Mouse (Mus musculus): ENCODE measurements around the gene Grb7. TPM values are rescaled to one million over a fixed set of nuclear protein-coding genes. Genes with fewer than 3 reads are reported as not detected.

Grb7 gene
- polyA plus RNA-seq, 1 experiment from 2014 or later: 1.3 TPM

GRCm38 (mm10) chr11:98487526-98488040, 41.4 kb downstream of the Grb7 start:
- no peaks in the 10 kb centered on the region for H3K36me3 ChIP-seq
- H3K4me1 ChIP-seq (replicated peaks): no peaks in the 10 kb centered on the region
- no peak overlapping the region for H3K4me2 ChIP-seq
- H3K4me3 ChIP-seq: no peak overlapping the region
- no peak overlapping the region for H3K27ac ChIP-seq
- ATAC-seq (replicated peaks; ENCODE audit: insufficient number of reproducible peaks, insufficient read depth, low FRiP score, low read depth): no peak
- 73% methylated on average over 4 of the region's 5 CpGs for WGBS
- H3K27me3 ChIP-seq: no peaks in the 10 kb centered on the region
- H3K9ac ChIP-seq: no peak overlapping the region
- H3K9me3 ChIP-seq (replicated peaks): no peaks in the 10 kb centered on the region

DNA sequence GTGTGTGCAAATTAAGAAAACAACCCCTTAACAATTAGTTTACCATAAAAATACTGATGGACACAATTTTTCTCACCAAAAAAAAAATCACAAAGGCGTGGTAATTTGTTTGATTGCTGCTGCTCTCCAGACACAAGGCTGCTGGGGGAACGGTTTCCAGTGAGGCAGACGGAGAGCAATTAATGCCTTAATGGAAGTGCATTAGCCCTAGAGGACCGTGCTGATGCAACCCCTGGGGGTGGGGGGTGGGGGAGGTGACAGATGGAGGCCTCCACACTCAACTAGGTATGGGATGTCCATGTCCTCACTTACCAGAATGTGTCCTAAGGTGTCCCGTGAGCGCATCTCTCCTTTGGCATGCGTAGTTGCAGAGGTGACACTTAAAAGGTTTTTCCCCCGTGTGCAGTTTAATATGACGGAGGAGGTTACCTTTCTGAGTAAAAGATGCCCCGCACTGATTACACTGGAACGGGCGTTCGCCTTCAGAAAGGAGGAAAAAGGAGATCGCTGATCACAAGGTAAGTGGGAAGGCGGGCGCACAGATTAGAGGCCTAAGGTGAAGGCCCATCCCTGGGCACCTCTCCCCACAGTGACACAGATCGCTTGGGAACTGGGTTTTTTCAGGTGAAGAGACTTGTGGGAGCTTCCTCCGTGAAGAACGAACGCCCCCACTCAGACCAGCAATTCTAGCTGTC, 42.5 kb downstream of the Grb7 start:
- Histone ChIP-seq H3K27me3 (no peaks in the 10 kb centered on the region), H3K9ac (no peak overlapping the region), H3K36me3 (no peaks in the 10 kb centered on the region), H3K27ac (no peak overlapping the region), H3K4me2 (no peak overlapping the region), H3K4me3 (no peak overlapping the region), H3K9me3 (replicated peaks) (no peaks in the 10 kb centered on the region), H3K4me1 (replicated peaks) (no peaks in the 10 kb centered on the region)
- WGBS: 75% methylated on average over 20 of the region's 20 CpGs
- ATAC-seq (replicated peaks; ENCODE audit: insufficient number of reproducible peaks, insufficient read depth, low FRiP score, low read depth): no peak

GRCm38 (mm10) chr11:98491571-98491970, 45.4 kb downstream of the Grb7 start:
- no peak overlapping the region for H3K27ac ChIP-seq
- ATAC-seq (replicated peaks; ENCODE audit: insufficient number of reproducible peaks, insufficient read depth, low FRiP score, low read depth): no peak
- no peaks in the 10 kb centered on the region for H3K36me3 ChIP-seq
- H3K4me1 ChIP-seq (replicated peaks): no peaks in the 10 kb centered on the region
- H3K9me3 ChIP-seq (replicated peaks): no peaks in the 10 kb centered on the region
- no peaks in the 10 kb centered on the region for H3K27me3 ChIP-seq
- no peak overlapping the region for H3K4me2 ChIP-seq
- 62% methylated on average over 7 of the region's 7 CpGs for WGBS
- no peak overlapping the region for H3K4me3 ChIP-seq
- H3K9ac ChIP-seq: no peak overlapping the region

GRCm38 (mm10) chr11:98492959-98493358, 46.8 kb downstream of the Grb7 start:
- 35% methylated on average over 7 of the region's 7 CpGs for WGBS
- H3K27me3 ChIP-seq: no peaks in the 10 kb centered on the region
- H3K9me3 ChIP-seq (replicated peaks): no peaks in the 10 kb centered on the region
- H3K27ac ChIP-seq: no peak overlapping the region
- H3K4me2 ChIP-seq: no peak overlapping the region
- no peak overlapping the region for H3K4me3 ChIP-seq
- no peak for ATAC-seq (replicated peaks; ENCODE audit: insufficient number of reproducible peaks, insufficient read depth, low FRiP score, low read depth)
- peaks cover 6% of the 10 kb centered on the region; the same call in 1 of the 2 replicates for H3K4me1 ChIP-seq (replicated peaks)
- H3K9ac ChIP-seq: no peak overlapping the region
- no peaks in the 10 kb centered on the region for H3K36me3 ChIP-seq

DNA sequence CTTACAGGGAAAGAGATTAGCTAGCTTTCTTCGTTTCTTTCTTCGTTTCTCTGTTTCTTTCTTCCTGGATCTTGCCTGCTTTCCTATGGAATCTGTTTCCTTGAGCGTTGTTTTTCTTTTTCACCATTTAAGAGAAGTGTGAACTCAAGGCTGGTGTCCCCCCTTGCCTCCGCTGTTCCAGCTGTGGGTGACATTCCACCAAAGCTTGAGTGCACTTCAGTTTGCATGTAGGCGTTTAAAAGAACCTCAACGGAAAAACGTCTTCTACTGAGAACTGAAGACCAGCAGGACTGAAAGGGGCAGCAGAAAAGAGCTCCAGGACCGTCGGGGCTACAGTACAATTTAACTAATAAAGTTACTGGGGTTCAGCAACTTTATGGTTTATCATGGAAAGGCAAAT, 47.2 kb downstream of the Grb7 start:
- no peak overlapping the region for H3K9ac ChIP-seq
- no peaks in the 10 kb centered on the region for H3K9me3 ChIP-seq (replicated peaks)
- peaks cover 6% of the 10 kb centered on the region; the same call in 1 of the 2 replicates for H3K4me1 ChIP-seq (replicated peaks)
- H3K27me3 ChIP-seq: no peaks in the 10 kb centered on the region
- no peak overlapping the region for H3K27ac ChIP-seq
- no peak for ATAC-seq (replicated peaks; ENCODE audit: insufficient number of reproducible peaks, insufficient read depth, low FRiP score, low read depth)
- no peaks in the 10 kb centered on the region for H3K36me3 ChIP-seq
- H3K4me2 ChIP-seq: no peak overlapping the region
- 57% methylated on average over 9 of the region's 9 CpGs for WGBS
- H3K4me3 ChIP-seq: no peak overlapping the region

DNA sequence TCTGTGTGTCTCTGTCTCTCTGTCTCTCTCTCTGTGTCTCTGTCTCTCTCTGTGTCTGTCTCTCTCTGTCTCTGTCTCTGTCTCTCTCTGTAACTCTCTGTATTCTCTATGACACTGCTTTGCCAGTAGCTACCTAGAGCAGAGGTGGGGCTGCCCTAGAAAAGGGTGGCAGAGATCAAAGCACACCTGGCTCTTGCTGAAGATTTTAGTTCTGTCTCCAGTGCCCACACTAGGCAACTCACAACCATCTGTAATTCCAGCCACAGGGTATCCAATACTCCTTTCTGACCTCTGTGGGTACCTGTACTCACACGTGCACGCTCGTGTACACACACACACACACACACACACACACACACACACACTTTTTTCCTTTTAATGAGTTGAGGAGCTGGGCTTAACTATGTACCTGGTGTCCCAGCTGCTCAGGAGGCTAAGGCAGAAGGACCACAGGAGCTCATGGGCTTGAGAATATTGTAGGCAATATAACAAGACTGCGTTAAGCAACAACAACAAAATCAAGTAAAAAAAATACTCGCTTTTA, 49.1 kb downstream of the Grb7 start:
- H3K9me3 ChIP-seq (replicated peaks): no peaks in the 10 kb centered on the region
- no peak overlapping the region for H3K4me3 ChIP-seq
- peaks cover 6% of the 10 kb centered on the region; the same call in 1 of the 2 replicates for H3K4me1 ChIP-seq (replicated peaks)
- 81% methylated on average over 5 of the region's 5 CpGs for WGBS
- no peak overlapping the region for H3K9ac ChIP-seq
- H3K27ac ChIP-seq: no peak overlapping the region
- no peak overlapping the region for H3K4me2 ChIP-seq
- ATAC-seq (replicated peaks; ENCODE audit: insufficient number of reproducible peaks, insufficient read depth, low FRiP score, low read depth): no peak
- H3K36me3 ChIP-seq: no peaks in the 10 kb centered on the region
- H3K27me3 ChIP-seq: no peaks in the 10 kb centered on the region

GRCm38 (mm10) chr11:98497388-98498288, 51.4 kb downstream of the Grb7 start:
- no peak overlapping the region for H3K27ac ChIP-seq

GRCm38 (mm10) chr11:98504926-98505325, 58.7 kb downstream of the Grb7 start:
- no peak overlapping the region for H3K4me2 ChIP-seq
- 66% methylated on average over 3 of the region's 3 CpGs for WGBS
- peaks cover 3% of the 10 kb centered on the region; the same call in 1 of the 2 replicates for H3K27me3 ChIP-seq
- H3K9me3 ChIP-seq (replicated peaks): no peaks in the 10 kb centered on the region
- no peak overlapping the region for H3K4me3 ChIP-seq
- H3K36me3 ChIP-seq: no peaks in the 10 kb centered on the region
- H3K27ac ChIP-seq: no peak overlapping the region
- H3K4me1 ChIP-seq (replicated peaks): peaks cover 9% of the 10 kb centered on the region
- ATAC-seq (replicated peaks; ENCODE audit: insufficient number of reproducible peaks, insufficient read depth, low FRiP score, low read depth): no peak
- no peak overlapping the region for H3K9ac ChIP-seq

More at GRCm38 (mm10) chr11:98497388-98498288, 51.4 kb downstream of the Grb7 start:
- 0 out of 2 replicates have a peak overlapping the region, but pooled peaks have one; percentile 13 for H3K4me2 ChIP-seq
- H3K4me3 ChIP-seq: no peak overlapping the region
- H3K27me3 ChIP-seq: peaks cover 3% of the 10 kb centered on the region; the same call in 1 of the 2 replicates
- H3K36me3 ChIP-seq: no peaks in the 10 kb centered on the region
- ATAC-seq (replicated peaks; ENCODE audit: insufficient number of reproducible peaks, insufficient read depth, low FRiP score, low read depth): no peak
- WGBS: 53% methylated on average over 22 of the region's 22 CpGs
- no peak overlapping the region for H3K9ac ChIP-seq
- no peaks in the 10 kb centered on the region for H3K9me3 ChIP-seq (replicated peaks)
- H3K4me1 ChIP-seq (replicated peaks): peaks cover 6% of the 10 kb centered on the region; the same call in 1 of the 2 replicates

Other genes with a start within 250 kb of the Grb7 start
- gene Cdk12, start 243.3 kb upstream of the Grb7 start, polyA plus RNA-seq (2015; fragmentation: Nextera tagmentation; extraction: Ambion mirVana): 6.1 and 7.0 TPM in 2 replicates
- 0.04 TPM in 1 of 2 replicates, not detected in the other for gene Neurod2, start 116.7 kb upstream of the Grb7 start, polyA plus RNA-seq (2015; fragmentation: Nextera tagmentation; extraction: Ambion mirVana)
- 60.9 and 62.5 TPM in 2 replicates for gene Ppp1r1b, start 98.0 kb upstream of the Grb7 start, polyA plus RNA-seq (2015; fragmentation: Nextera tagmentation; extraction: Ambion mirVana)
- gene Stard3, start 88.0 kb upstream of the Grb7 start, polyA plus RNA-seq (2015; fragmentation: Nextera tagmentation; extraction: Ambion mirVana): 33.9 and 40.5 TPM in 2 replicates
- 154 and 158 TPM in 2 replicates for gene Tcap, start 62.6 kb upstream of the Grb7 start, polyA plus RNA-seq (2015; fragmentation: Nextera tagmentation; extraction: Ambion mirVana)
- gene Pnmt, start 59.9 kb upstream of the Grb7 start, polyA plus RNA-seq (2015; fragmentation: Nextera tagmentation; extraction: Ambion mirVana): 0.52 and 0.57 TPM in 2 replicates
- gene Pgap3, start 45.9 kb upstream of the Grb7 start, polyA plus RNA-seq (2015; fragmentation: Nextera tagmentation; extraction: Ambion mirVana): 17.0 and 19.3 TPM in 2 replicates
- gene Erbb2, start 33.9 kb upstream of the Grb7 start, polyA plus RNA-seq (2015; fragmentation: Nextera tagmentation; extraction: Ambion mirVana): 36.1 and 44.2 TPM in 2 replicates
- 98.8 and 108 TPM in 2 replicates for gene Mien1, start 7.4 kb upstream of the Grb7 start, polyA plus RNA-seq (2015; fragmentation: Nextera tagmentation; extraction: Ambion mirVana)
- 0.05 and 0.70 TPM in 2 replicates for gene Ikzf3, start 99.6 kb downstream of the Grb7 start, polyA plus RNA-seq (2015; fragmentation: Nextera tagmentation; extraction: Ambion mirVana)
- gene Zpbp2, start 104.7 kb downstream of the Grb7 start, polyA plus RNA-seq (2015; fragmentation: Nextera tagmentation; extraction: Ambion mirVana): 0.11 and 0.43 TPM in 2 replicates
- 55.6 and 68.0 TPM in 2 replicates for gene Ormdl3, start 141.0 kb downstream of the Grb7 start, polyA plus RNA-seq (2015; fragmentation: Nextera tagmentation; extraction: Ambion mirVana)
- not detected in 2 replicates for gene Lrrc3c, start 151.9 kb downstream of the Grb7 start, polyA plus RNA-seq (2015; fragmentation: Nextera tagmentation; extraction: Ambion mirVana)
- gene Gm12355, start 179.3 kb downstream of the Grb7 start, polyA plus RNA-seq (2015; fragmentation: Nextera tagmentation; extraction: Ambion mirVana): 0.14 and 0.96 TPM in 2 replicates
- gene Gsdma3, start 180.0 kb downstream of the Grb7 start, polyA plus RNA-seq (2015; fragmentation: Nextera tagmentation; extraction: Ambion mirVana): not detected in 2 replicates
- not detected in 2 replicates for gene Gsdma2, start 200.4 kb downstream of the Grb7 start, polyA plus RNA-seq (2015; fragmentation: Nextera tagmentation; extraction: Ambion mirVana)
- not detected in 2 replicates for gene Gsdma, start 218.0 kb downstream of the Grb7 start, polyA plus RNA-seq (2015; fragmentation: Nextera tagmentation; extraction: Ambion mirVana)
- gene Psmd3, start 236.2 kb downstream of the Grb7 start, polyA plus RNA-seq (2015; fragmentation: Nextera tagmentation; extraction: Ambion mirVana): 141 and 177 TPM in 2 replicates

Data from heart, embryonic 15.5 days (tissue).